ENCODE assay signal across 7 mouse cellular contexts in the genomic region with DNA sequence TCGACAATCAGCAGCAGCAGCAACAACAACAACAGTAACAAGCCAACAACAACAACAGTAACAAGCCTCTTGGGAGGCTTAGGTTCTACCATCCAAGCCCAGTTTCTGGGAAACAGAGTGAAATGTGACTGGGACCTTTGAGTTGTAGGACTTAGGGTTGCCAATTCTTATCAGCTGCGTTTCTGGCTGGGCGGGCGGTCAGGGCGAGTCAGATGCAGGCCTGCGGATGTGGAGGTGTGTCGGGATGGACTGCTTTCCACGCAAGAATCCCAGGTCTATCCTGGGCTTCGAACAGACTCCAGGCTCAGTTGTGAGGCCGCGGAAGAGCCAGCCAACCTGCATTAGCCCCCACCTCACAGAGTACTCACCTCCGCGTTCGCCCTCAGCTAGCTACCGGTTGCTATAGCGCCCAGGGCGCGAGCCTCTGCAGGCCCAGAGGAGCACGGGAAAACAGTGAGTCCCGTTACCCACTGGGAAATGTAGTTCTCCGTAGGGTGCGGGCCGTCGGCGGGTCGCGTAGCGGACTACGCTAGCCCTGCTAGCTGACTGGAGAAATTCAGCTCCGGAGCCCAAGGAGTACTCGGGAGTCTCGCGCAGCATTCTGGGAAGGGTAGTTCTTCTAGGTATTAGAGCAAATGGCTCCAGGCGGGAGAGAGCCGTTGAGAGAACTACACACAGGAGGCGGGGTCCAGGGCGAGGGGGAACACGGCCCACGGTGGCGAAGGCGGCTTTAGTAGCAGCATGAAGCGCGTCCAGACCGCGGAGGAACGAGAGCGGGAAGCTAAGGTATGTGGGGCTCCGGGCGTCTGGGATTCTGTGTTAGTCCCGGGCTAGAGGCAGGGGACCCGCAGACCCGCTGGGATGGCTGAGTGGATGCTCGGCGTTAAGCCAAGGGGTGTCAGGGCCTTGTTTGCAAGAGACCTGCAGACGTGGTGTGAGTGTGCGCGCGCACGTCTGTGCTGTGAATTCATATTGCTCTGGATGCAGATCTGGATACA. TPM values are rescaled to one million over a fixed set of nuclear protein-coding genes. Genes with fewer than 3 reads are reported as not detected.
DNase-seq lines count a peak whose midpoint lies in the region; ATAC-seq lines count a peak whose summit lies in the region.

Rpgrip1l (minus strand) TSS at position 428 of the 998 bp plus-strand sequence.
Fto (plus strand) TSS at position 691 of the 998 bp plus-strand sequence.

- peak within 1 kb of the TSS; percentile 67 for H3K4me2 ChIP-seq in intestine, embryonic 15.5 days (replicated peaks)

- DNase-seq in adrenal gland, adult 2 months = peak; percentile 98
- DNase-seq in embryo, embryonic 11.5 days (ENCODE audit: low read depth, low spot score) = peak; percentile 99
- peak; percentile 91 to 94 for DNase-seq in gastrocnemius, postnatal 36 days
- peak; percentile 98 to 100 for DNase-seq in left cerebral cortex, postnatal 25 days (ENCODE audit: low spot score in 2 of 2)
- peak; percentile 98 for DNase-seq in midbrain, embryonic 10.5 days (ENCODE audit: low spot score)
- peak; percentile 91 for DNase-seq in right cerebral cortex, postnatal 4 days

- under 1% methylated on average over 59 of the region's 59 CpGs for WGBS in intestine, embryonic 15.5 days
- WGBS in midbrain, embryonic 10.5 days = 1% methylated on average over 59 of the region's 59 CpGs

- peak within 1 kb of the TSS; percentile 78 for H3K27ac ChIP-seq in intestine, embryonic 15.5 days
- H3K27ac ChIP-seq in midbrain, embryonic 10.5 days (replicated peaks) = peak within 1 kb of the TSS; percentile 92

- ATAC-seq in intestine, embryonic 15.5 days = peak; percentile 100

- peak within 1 kb of the TSS; percentile 84 for H3K4me3 ChIP-seq in intestine, embryonic 15.5 days (replicated peaks)
- peak within 1 kb of the TSS; percentile 70 for H3K4me3 ChIP-seq in midbrain, embryonic 10.5 days

- intact Hi-C loops in gastrocnemius, postnatal 36 days (cut with DNase I) = no loop called here
- intact Hi-C loops in left cerebral cortex, postnatal 25 days (cut with DNase I) = loop anchor here (10.0 kb wide), 1 partner anchor 1042 kb away; the partner anchor contains the start of gene Irx5

- peak within 1 kb of the TSS; percentile 92 for H3K9ac ChIP-seq in intestine, embryonic 15.5 days

- no peaks in the 10 kb centered on the region for H3K9me3 ChIP-seq in intestine, embryonic 15.5 days
- H3K9me3 ChIP-seq in midbrain, embryonic 10.5 days (replicated peaks) = no peaks in the 10 kb centered on the region

- H3K27me3 ChIP-seq in intestine, embryonic 15.5 days (replicated peaks) = no peaks in the 10 kb centered on the region
- no peaks in the 10 kb centered on the region for H3K27me3 ChIP-seq in midbrain, embryonic 10.5 days (ENCODE audit: low read depth, poor library complexity, severe bottlenecking)

- peaks cover 20% of the 10 kb centered on the region for H3K4me1 ChIP-seq in intestine, embryonic 15.5 days (replicated peaks)
- H3K4me1 ChIP-seq in midbrain, embryonic 10.5 days = peaks cover 28% of the 10 kb centered on the region

- no peaks in the 10 kb centered on the region for H3K36me3 ChIP-seq in intestine, embryonic 15.5 days
- H3K36me3 ChIP-seq in midbrain, embryonic 10.5 days = peaks cover 10% of the 10 kb centered on the region

RNA-seq across cellular contexts. Expression of gene Rpgrip1l, which starts in this region (rescaled TPM):
- total RNA-seq in adrenal gland, adult 2 months (2021) = 1 to 10 TPM; 7.2 to 8.1 TPM
- 0.27 and 0.28 TPM in 2 replicates for polyA plus RNA-seq in adrenal gland, adult 2 months (2012; rRNA removed)
- total RNA-seq in gastrocnemius, postnatal 36 days (2021) = 1 to 10 TPM; 1.6 to 2.7 TPM
- 6.2 and 9.3 TPM in 2 replicates for polyA plus RNA-seq in intestine, embryonic 15.5 days (2015; fragmentation: Nextera tagmentation; extraction: Ambion mirVana)
- 10 to 100 TPM; 26.0 to 28.5 TPM for total RNA-seq in left cerebral cortex, postnatal 25 days (2021)
- 9.8 and 10.4 TPM in 2 replicates for polyA plus RNA-seq in midbrain, embryonic 10.5 days (2016; fragmentation: Nextera tagmentation; extraction: Ambion mirVana)

RNA-seq across cellular contexts. Expression of gene Fto, which starts in this region (rescaled TPM):
- 10 to 100 TPM; 74.8 to 77.1 TPM for total RNA-seq in adrenal gland, adult 2 months (2021)
- 19.2 and 22.0 TPM in 2 replicates for polyA plus RNA-seq in adrenal gland, adult 2 months (2012; rRNA removed)
- 10 to 100 TPM; 69.8 to 77.5 TPM for total RNA-seq in gastrocnemius, postnatal 36 days (2021)
- polyA plus RNA-seq in intestine, embryonic 15.5 days (2015; fragmentation: Nextera tagmentation; extraction: Ambion mirVana) = 55.3 and 59.7 TPM in 2 replicates
- total RNA-seq in left cerebral cortex, postnatal 25 days (2021) = 100 to 1,000 TPM; 143 TPM
- polyA plus RNA-seq in midbrain, embryonic 10.5 days (2016; fragmentation: Nextera tagmentation; extraction: Ambion mirVana) = 91.3 and 105 TPM in 2 replicates

Comparison
In these comparisons a context has a peak if more than half of its experiments do, and no peak if none do; other contexts are left out.
1. Peak in every context shown above with its lines: DNase-seq, ATAC-seq, H3K4me3 ChIP-seq and H3K27ac ChIP-seq.